Mouse (Mus musculus): Measurements from ENCODE around the gene Il12a. TPM values are rescaled to one million over a fixed set of nuclear protein-coding genes. Genes with fewer than 3 reads are reported as not detected.

The Il12a gene
- polyA plus RNA-seq, 1 experiment from 2014 or later = not detected

DNA sequence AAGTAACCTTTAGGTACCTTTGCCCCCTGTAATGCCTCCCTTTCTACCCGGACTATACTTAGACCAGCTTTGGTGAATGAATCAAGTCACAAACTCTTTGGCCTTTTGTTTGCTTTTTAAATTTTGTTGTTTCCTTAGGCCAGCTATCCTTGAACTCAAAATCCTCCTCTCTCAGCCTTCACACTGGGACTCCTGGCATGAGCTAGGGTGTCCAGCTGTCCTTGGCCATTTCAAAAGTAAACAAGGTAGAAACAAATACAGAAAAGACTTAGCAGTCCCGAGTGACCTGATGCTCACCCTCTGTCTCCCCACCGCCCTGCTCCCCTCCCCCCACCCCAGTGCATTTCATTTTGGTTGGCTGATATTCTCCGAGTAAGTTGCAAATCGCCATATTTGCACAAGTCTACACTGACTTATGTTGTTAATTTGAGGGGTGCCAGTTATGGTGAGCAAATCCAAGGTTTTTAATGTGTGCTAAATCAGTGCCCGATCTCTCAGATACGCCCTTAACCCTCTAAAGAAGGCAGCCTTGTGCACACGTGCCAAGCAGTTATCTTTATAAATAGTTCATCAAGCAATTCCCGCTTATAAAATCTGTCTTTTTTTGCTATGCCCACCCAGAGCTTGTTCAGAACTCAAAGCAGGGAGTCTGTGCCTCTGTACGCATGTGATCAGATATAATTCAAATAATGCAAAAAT is 14.3 kb upstream of the Il12a start:
- Histone ChIP-seq H3K27me3 (ENCODE audit: control insufficient read depth, insufficient read depth, low read length) (no peaks in the 10 kb centered on the region), H3K4me3 (ENCODE audit: low read depth, low read length) (no peak overlapping the region), H3K36me3 (replicated peaks; ENCODE audit: control insufficient read depth, insufficient read depth, low read depth, low read length) (no peaks in the 10 kb centered on the region), H3K4me2 (ENCODE audit: low read depth, low read length) (no peak overlapping the region), H3K9ac (replicated peaks; ENCODE audit: low read length) (no peak overlapping the region), H3K27ac (replicated peaks; ENCODE audit: low read depth, low read length) (no peak overlapping the region), H3K4me1 (ENCODE audit: control insufficient read depth, insufficient read depth, low read length) (no peaks in the 10 kb centered on the region), H3K9me3 (replicated peaks; ENCODE audit: control insufficient read depth, low read length) (no peaks in the 10 kb centered on the region)
- DNase-seq (ENCODE audit: low spot score) (no peak), ATAC-seq (replicated peaks; ENCODE audit: insufficient number of reproducible peaks, low FRiP score, low TSS enrichment, low read depth) (no peak)
- WGBS = 74% methylated on average over 10 of the region's 10 CpGs

- ATAC-seq (replicated peaks; ENCODE audit: insufficient number of reproducible peaks, low FRiP score, low TSS enrichment, low read depth) (no peak), DNase-seq (ENCODE audit: low spot score) (no peak)
- H3K36me3 ChIP-seq (replicated peaks; ENCODE audit: control insufficient read depth, insufficient read depth, low read depth, low read length) = no peaks in the 10 kb centered on the region
- H3K4me2 ChIP-seq (ENCODE audit: low read depth, low read length) = no peak overlapping the region
- H3K4me1 ChIP-seq (ENCODE audit: control insufficient read depth, insufficient read depth, low read length) = no peaks in the 10 kb centered on the region
- no peak overlapping the region for H3K4me3 ChIP-seq (ENCODE audit: low read depth, low read length)
- WGBS = 47% methylated on average over 17 of the region's 17 CpGs
- no peaks in the 10 kb centered on the region for H3K9me3 ChIP-seq (replicated peaks; ENCODE audit: control insufficient read depth, low read length)
- no peaks in the 10 kb centered on the region for H3K27me3 ChIP-seq (ENCODE audit: control insufficient read depth, insufficient read depth, low read length)
- H3K9ac ChIP-seq (replicated peaks; ENCODE audit: low read length) = no peak overlapping the region
- no peak overlapping the region for H3K27ac ChIP-seq (replicated peaks; ENCODE audit: low read depth, low read length)
Observed at GRCm38 (mm10) chr3:68676831-68677303, 13.6 kb upstream of the Il12a start.

DNA sequence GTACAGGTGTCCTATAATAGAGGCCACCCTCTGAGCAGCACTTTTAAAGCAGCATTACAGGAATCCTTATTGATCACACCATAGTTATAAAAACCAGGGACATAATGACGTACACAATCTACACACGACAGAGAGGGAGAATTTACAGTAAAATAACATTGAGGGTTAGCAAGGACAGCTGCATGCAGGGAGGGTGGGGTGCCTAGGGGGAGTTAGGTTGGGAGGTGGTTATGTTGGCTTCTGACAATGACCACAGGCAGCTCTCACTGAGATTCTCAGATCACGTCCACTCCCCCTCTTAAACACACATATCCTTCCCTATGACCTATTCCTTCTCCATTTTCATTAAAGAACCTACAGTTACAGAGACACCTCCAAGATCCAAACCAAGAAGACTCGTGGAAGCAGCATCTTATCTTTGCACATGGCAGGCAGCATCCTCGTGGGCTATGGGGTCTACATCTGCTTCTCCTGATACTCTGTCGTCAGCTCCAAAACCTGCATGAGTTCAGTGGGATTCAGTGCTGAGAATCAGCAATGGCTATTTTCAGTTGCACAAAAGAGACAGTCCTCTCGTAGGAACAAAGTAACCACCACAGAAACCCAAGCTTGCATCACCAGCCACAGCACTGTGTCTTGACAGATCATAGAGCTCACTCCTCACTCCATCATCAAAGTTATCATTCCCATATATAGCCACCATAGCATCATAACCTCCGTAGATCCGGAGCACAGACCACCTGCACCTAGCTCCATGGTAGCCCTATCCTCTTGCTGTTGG is 11.4 kb upstream of the Il12a start:
- Histone ChIP-seq H3K4me1 (ENCODE audit: control insufficient read depth, insufficient read depth, low read length) (no peaks in the 10 kb centered on the region), H3K4me3 (ENCODE audit: low read depth, low read length) (no peak overlapping the region), H3K27me3 (ENCODE audit: control insufficient read depth, insufficient read depth, low read length) (no peaks in the 10 kb centered on the region), H3K9me3 (replicated peaks; ENCODE audit: control insufficient read depth, low read length) (no peaks in the 10 kb centered on the region), H3K4me2 (ENCODE audit: low read depth, low read length) (no peak overlapping the region), H3K9ac (replicated peaks; ENCODE audit: low read length) (no peak overlapping the region), H3K36me3 (replicated peaks; ENCODE audit: control insufficient read depth, insufficient read depth, low read depth, low read length) (no peaks in the 10 kb centered on the region), H3K27ac (replicated peaks; ENCODE audit: low read depth, low read length) (no peak overlapping the region)
- no peak for DNase-seq (ENCODE audit: low spot score)
- no peak for ATAC-seq (replicated peaks; ENCODE audit: insufficient number of reproducible peaks, low FRiP score, low TSS enrichment, low read depth)
- WGBS = 85% methylated on average over 9 of the region's 9 CpGs

DNA sequence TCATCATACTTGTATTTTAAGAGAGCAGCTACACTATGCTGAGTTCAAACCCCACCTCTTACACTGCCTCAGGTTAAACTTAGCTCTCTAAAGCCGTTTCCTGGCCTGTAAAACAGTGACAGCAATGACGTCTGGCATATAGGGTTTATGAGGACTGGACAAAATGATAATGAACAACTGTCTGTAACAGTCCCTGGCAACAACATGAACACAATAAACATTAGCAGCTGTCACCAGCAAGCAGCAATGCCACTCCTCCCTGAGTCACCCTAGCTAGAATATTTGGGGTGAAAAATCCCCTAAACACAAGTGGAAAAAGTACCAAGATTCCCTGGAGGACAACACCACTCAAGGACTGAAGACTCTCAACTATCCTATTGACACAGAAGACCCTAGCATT is 6.9 kb upstream of the Il12a start:
- no peak for ATAC-seq (replicated peaks; ENCODE audit: insufficient number of reproducible peaks, low FRiP score, low TSS enrichment, low read depth)
- 72% methylated on average over 2 of the region's 2 CpGs for WGBS

DNA sequence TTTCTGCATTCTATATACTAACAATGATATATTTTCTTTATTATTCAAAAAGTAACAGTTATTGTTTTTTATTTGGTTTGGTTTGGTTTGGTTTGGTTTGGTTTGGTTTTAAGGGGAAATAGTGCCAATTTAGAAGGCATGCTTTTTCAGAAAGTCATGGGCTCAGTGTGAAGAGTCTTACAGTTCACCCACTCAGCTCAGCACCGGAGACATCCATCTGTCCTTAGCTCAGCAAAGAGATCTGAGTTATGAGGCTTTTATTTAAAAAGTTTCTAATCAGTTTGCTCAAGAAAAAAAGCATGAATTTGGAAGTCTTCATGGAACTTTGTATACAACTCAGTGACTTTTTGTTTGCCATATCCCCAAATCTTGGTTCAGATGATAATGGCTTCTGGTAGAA is 6.2 kb upstream of the Il12a start:
- H3K36me3 ChIP-seq (replicated peaks; ENCODE audit: control insufficient read depth, insufficient read depth, low read depth, low read length) = no peaks in the 10 kb centered on the region
- no peak overlapping the region for H3K9ac ChIP-seq (replicated peaks; ENCODE audit: low read length)
- DNase-seq (ENCODE audit: low spot score) (no peak), ATAC-seq (replicated peaks; ENCODE audit: insufficient number of reproducible peaks, low FRiP score, low TSS enrichment, low read depth) (no peak)
- H3K4me3 ChIP-seq (ENCODE audit: low read depth, low read length) = no peak overlapping the region
- no peaks in the 10 kb centered on the region for H3K27me3 ChIP-seq (ENCODE audit: control insufficient read depth, insufficient read depth, low read length)
- H3K4me1 ChIP-seq (ENCODE audit: control insufficient read depth, insufficient read depth, low read length) = no peaks in the 10 kb centered on the region
- H3K4me2 ChIP-seq (ENCODE audit: low read depth, low read length) = no peak overlapping the region
- no peak overlapping the region for H3K27ac ChIP-seq (replicated peaks; ENCODE audit: low read depth, low read length)
- H3K9me3 ChIP-seq (replicated peaks; ENCODE audit: control insufficient read depth, low read length) = no peaks in the 10 kb centered on the region
- 94% methylated on average over 1 of the region's 1 CpGs for WGBS

More for the DNA sequence above, 6.9 kb upstream of the Il12a start:
- Histone ChIP-seq H3K27me3 (ENCODE audit: control insufficient read depth, insufficient read depth, low read length) (no peaks in the 10 kb centered on the region), H3K36me3 (replicated peaks; ENCODE audit: control insufficient read depth, insufficient read depth, low read depth, low read length) (no peaks in the 10 kb centered on the region), H3K4me2 (ENCODE audit: low read depth, low read length) (no peak overlapping the region), H3K9me3 (replicated peaks; ENCODE audit: control insufficient read depth, low read length) (no peaks in the 10 kb centered on the region), H3K4me3 (ENCODE audit: low read depth, low read length) (no peak overlapping the region), H3K9ac (replicated peaks; ENCODE audit: low read length) (no peak overlapping the region), H3K27ac (replicated peaks; ENCODE audit: low read depth, low read length) (no peak overlapping the region), H3K4me1 (ENCODE audit: control insufficient read depth, insufficient read depth, low read length) (no peaks in the 10 kb centered on the region)
- no peak for DNase-seq (ENCODE audit: low spot score)

GRCm38 (mm10) chr3:68686852-68687560 is 3.4 kb upstream of the Il12a start:
- Histone ChIP-seq H3K9me3 (replicated peaks; ENCODE audit: control insufficient read depth, low read length) (no peaks in the 10 kb centered on the region), H3K27me3 (ENCODE audit: control insufficient read depth, insufficient read depth, low read length) (no peaks in the 10 kb centered on the region), H3K4me2 (ENCODE audit: low read depth, low read length) (no peak overlapping the region), H3K9ac (replicated peaks; ENCODE audit: low read length) (no peak overlapping the region), H3K36me3 (replicated peaks; ENCODE audit: control insufficient read depth, insufficient read depth, low read depth, low read length) (no peaks in the 10 kb centered on the region), H3K27ac (replicated peaks; ENCODE audit: low read depth, low read length) (no peak overlapping the region), H3K4me3 (ENCODE audit: low read depth, low read length) (no peak overlapping the region), H3K4me1 (ENCODE audit: control insufficient read depth, insufficient read depth, low read length) (no peaks in the 10 kb centered on the region)
- no peak for DNase-seq (ENCODE audit: low spot score)
- ATAC-seq (replicated peaks; ENCODE audit: insufficient number of reproducible peaks, low FRiP score, low TSS enrichment, low read depth) = no peak
- 78% methylated on average over 8 of the region's 8 CpGs for WGBS

DNA sequence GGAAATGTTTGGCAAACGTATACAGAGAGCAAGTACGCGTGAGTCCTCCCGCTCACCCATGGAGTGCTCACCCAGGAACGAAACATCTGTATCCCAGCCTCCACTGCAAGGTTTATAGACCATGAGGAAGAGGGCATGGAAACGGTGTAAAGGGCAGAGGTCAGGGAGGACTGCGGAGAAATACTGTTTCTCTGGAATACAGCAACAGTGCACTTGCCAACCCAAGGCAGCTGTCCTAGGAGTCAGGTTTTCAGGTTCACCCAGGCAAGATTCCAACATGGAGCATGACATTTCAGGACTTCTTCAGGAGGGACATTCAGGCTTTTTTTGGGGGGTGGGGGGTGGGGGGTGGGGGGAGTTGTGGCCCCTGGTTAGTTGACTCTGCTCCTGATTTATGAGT is 1.1 kb upstream of the Il12a start:
- 78% methylated on average over 7 of the region's 7 CpGs for WGBS
- ATAC-seq (replicated peaks; ENCODE audit: insufficient number of reproducible peaks, low FRiP score, low TSS enrichment, low read depth) = no peak
- DNase-seq (ENCODE audit: low spot score) = no peak
- Histone ChIP-seq H3K27me3 (ENCODE audit: control insufficient read depth, insufficient read depth, low read length) (no peaks in the 10 kb centered on the region), H3K27ac (replicated peaks; ENCODE audit: low read depth, low read length) (no peak overlapping the region), H3K9ac (replicated peaks; ENCODE audit: low read length) (no peak overlapping the region), H3K9me3 (replicated peaks; ENCODE audit: control insufficient read depth, low read length) (no peaks in the 10 kb centered on the region), H3K36me3 (replicated peaks; ENCODE audit: control insufficient read depth, insufficient read depth, low read depth, low read length) (no peaks in the 10 kb centered on the region), H3K4me2 (ENCODE audit: low read depth, low read length) (no peak overlapping the region), H3K4me1 (ENCODE audit: control insufficient read depth, insufficient read depth, low read length) (no peaks in the 10 kb centered on the region), H3K4me3 (ENCODE audit: low read depth, low read length) (no peak overlapping the region)
